Mouse (Mus musculus) right cerebral cortex, postnatal 25 days (tissue): ENCODE measurements around the gene Qprt.
"Not testable (repeated sequence)": the region's sequence is repeated elsewhere in the genome, so short reads cannot be mapped to it uniquely, and the experiment has no call there.

Experiments used
- DNase-seq: peaks from one replicate; pipeline ENCODE4 v3.0.0; 2022

Qprt gene

GRCm38 (mm10) chr7:127091114-127091896 is 30.7 kb downstream of the Qprt start, which contains the start of gene AI467606:
Gene AI467606 (plus strand): TSS chr7:127091359.
- DNase-seq, result no peak

GRCm38 (mm10) chr7:127090154-127091113 is 31.6 kb downstream of the Qprt start:
- DNase-seq, result no peak

GRCm38 (mm10) chr7:127088901-127089845 is 32.9 kb downstream of the Qprt start:
- no peak for DNase-seq

- no peak for DNase-seq
Measured at GRCm38 (mm10) chr7:127088083-127088482, 33.9 kb downstream of the Qprt start.

- not testable (repeated sequence) for DNase-seq
Measured at GRCm38 (mm10) chr7:127087278-127088010, 34.6 kb downstream of the Qprt start, which contains the start of gene Zg16. Gene Zg16 (minus strand): TSS chr7:127087328.

GRCm38 (mm10) chr7:127085751-127086150 is 36.3 kb downstream of the Qprt start:
- DNase-seq, result not testable (repeated sequence)

- no peak for DNase-seq
Measured at GRCm38 (mm10) chr7:127084794-127085193, 37.2 kb downstream of the Qprt start.

- no peak for DNase-seq
Measured at GRCm38 (mm10) chr7:127083689-127084088, 38.3 kb downstream of the Qprt start.

GRCm38 (mm10) chr7:127082995-127083394 is 39.0 kb downstream of the Qprt start:
- DNase-seq, result no peak

GRCm38 (mm10) chr7:127082271-127082670 is 39.8 kb downstream of the Qprt start:
- no peak for DNase-seq

- no peak for DNase-seq
Measured at GRCm38 (mm10) chr7:127080045-127080444, 42.0 kb downstream of the Qprt start.

GRCm38 (mm10) chr7:127077692-127078091 is 44.3 kb downstream of the Qprt start:
- no peak for DNase-seq

GRCm38 (mm10) chr7:127076188-127076587 is 45.8 kb downstream of the Qprt start:
- no peak for DNase-seq

GRCm38 (mm10) chr7:127073221-127073620 is 48.8 kb downstream of the Qprt start:
- DNase-seq, result no peak

GRCm38 (mm10) chr7:127070871-127071413 is 51.1 kb downstream of the Qprt start:
- DNase-seq, result no peak

- no peak for DNase-seq
Measured at GRCm38 (mm10) chr7:127066317-127066716, 55.7 kb downstream of the Qprt start.

- DNase-seq, result no peak
Measured at GRCm38 (mm10) chr7:127065538-127065937, 56.5 kb downstream of the Qprt start.
